Mouse (Mus musculus) MEL (cell line): Measurements from ENCODE around the gene Suclg1. TPM values are rescaled to one million over a fixed set of nuclear protein-coding genes. Genes with fewer than 3 reads are reported as not detected.

Experiments
- DNase-seq: peaks from one replicate; pipeline ENCODE4 v3.0.0; 2011; ENCODE audit warnings: low read depth, low spot score
- H3K27ac ChIP-seq: 2 replicates; pipeline ENCODE4 v1.5.1; 2012; ENCODE audit warnings: low read depth, mild to moderate bottlenecking, control low read depth, low read length, moderate library complexity; ENCODE audit not compliant: control insufficient read depth
- H3K27me3 ChIP-seq, 2 experiments: fragments of 150-350 bp in 1 of 2; sonication (generic) in 1 of 2; 2 replicates each; pipeline ENCODE4 v1.6.1; 2012; ENCODE audit warnings: low read length in 2 of 2, mild to moderate bottlenecking in 2 of 2, improper control_type of control experiment in 1 of 2, moderate library complexity in 1 of 2; ENCODE audit not compliant: insufficient read depth in 2 of 2, control insufficient read depth in 1 of 2
- H3K36me3 ChIP-seq, 2 experiments: 2 replicates each; pipeline ENCODE4 v1.6.1; 2012 to 2014; ENCODE audit warnings: low read length in 2 of 2, improper control_type of control experiment in 1 of 2, inconsistent platforms in 1 of 2, mild to moderate bottlenecking in 1 of 2; ENCODE audit not compliant: insufficient read depth in 2 of 2, control insufficient read depth in 1 of 2
- H3K4me1 ChIP-seq, 2 experiments: fragments of 150-350 bp in 1 of 2; sonication (generic) in 1 of 2; 2 replicates each; pipeline ENCODE4 v1.6.1; 2012; ENCODE audit warnings: low read length in 2 of 2, improper control_type of control experiment in 1 of 2, mild to moderate bottlenecking in 1 of 2; ENCODE audit not compliant: insufficient read depth in 2 of 2, control insufficient read depth in 1 of 2
- H3K4me3 ChIP-seq, 2 experiments: fragments of 150-350 bp in 1 of 2; sonication (generic) in 1 of 2; 2 replicates each; pipeline ENCODE4 v1.5.1; 2012; ENCODE audit warnings: low read depth in 2 of 2, low read length in 2 of 2, mild to moderate bottlenecking in 2 of 2, moderate library complexity in 2 of 2, control low read depth in 1 of 2, improper control_type of control experiment in 1 of 2; ENCODE audit not compliant: control insufficient read depth in 1 of 2, insufficient read depth in 1 of 2
- H3K79me2 ChIP-seq: 2 replicates; pipeline ENCODE4 v1.6.1; 2012; ENCODE audit warnings: mild to moderate bottlenecking, low read length, moderate library complexity; ENCODE audit not compliant: control insufficient read depth, poor library complexity, insufficient read depth
- H3K9ac ChIP-seq: 2 replicates; pipeline ENCODE4 v1.6.1; 2012; ENCODE audit warnings: low read depth, mild to moderate bottlenecking, control low read depth, low read length, moderate library complexity; ENCODE audit not compliant: control insufficient read depth, poor library complexity, severe bottlenecking
- H3K9me3 ChIP-seq: fragments of 150-350 bp; sonication (generic); replicated peaks from 2 replicates; pipeline ENCODE4 v1.6.1; 2012; ENCODE audit warnings: mild to moderate bottlenecking, low read length, improper control_type of control experiment, moderate library complexity; ENCODE audit not compliant: insufficient read depth
- CHD1 ChIP-seq: IDR thresholded peaks from 2 replicates; pipeline ENCODE4 v1.6.1; 2012; ENCODE audit warnings: low read depth, mild to moderate bottlenecking, inconsistent platforms, low read length, improper control_type of control experiment
- CHD2 ChIP-seq: IDR thresholded peaks from 2 replicates; pipeline ENCODE4 v1.6.1; 2011; ENCODE audit warnings: low read length, improper control_type of control experiment
- CTCF ChIP-seq, 3 experiments: IDR thresholded peaks in 2 of 3; conservative IDR thresholded peaks in 1 of 3; 2 replicates each; pipeline ENCODE4 v1.5.1; 2011 to 2012; ENCODE audit warnings: low read length in 3 of 3, low read depth in 2 of 3, mild to moderate bottlenecking in 2 of 3, improper control_type of control experiment in 1 of 3, inconsistent platforms in 1 of 3, mixed read lengths in 1 of 3, moderate library complexity in 1 of 3; ENCODE audit not compliant: control insufficient read depth in 1 of 3, insufficient read depth in 1 of 3, poor library complexity in 1 of 3, severe bottlenecking in 1 of 3
- ELF1 ChIP-seq: IDR thresholded peaks from 2 replicates; pipeline ENCODE4 v1.6.1; 2014; ENCODE audit warnings: low read depth, mild to moderate bottlenecking, inconsistent platforms, low read length, improper control_type of control experiment, moderate library complexity
- EP300 ChIP-seq, 2 experiments: IDR thresholded peaks; 2 replicates each; pipeline ENCODE4 v1.6.1; 2011; ENCODE audit warnings: improper control_type of control experiment in 2 of 2, low read length in 2 of 2, low read depth in 1 of 2, mild to moderate bottlenecking in 1 of 2
- ETS1 ChIP-seq: IDR thresholded peaks from 2 replicates; pipeline ENCODE4 v1.6.1; 2012; ENCODE audit warnings: low read depth, mild to moderate bottlenecking, inconsistent platforms, low read length, improper control_type of control experiment, moderate library complexity
- GABPA ChIP-seq: IDR thresholded peaks from 2 replicates; pipeline ENCODE4 v1.6.1; 2012; ENCODE audit warnings: low read depth, mild to moderate bottlenecking, inconsistent platforms, low read length, improper control_type of control experiment, moderate library complexity
- GATA1 ChIP-seq: IDR thresholded peaks from 2 replicates; pipeline ENCODE4 v1.6.1; 2011; ENCODE audit warnings: low read depth, low read length, improper control_type of control experiment
- HCFC1 ChIP-seq: IDR thresholded peaks from 2 replicates; pipeline ENCODE4 v1.6.1; 2012; ENCODE audit warnings: low read depth, mild to moderate bottlenecking, inconsistent platforms, low read length, improper control_type of control experiment, moderate library complexity
- JUND ChIP-seq: IDR thresholded peaks from 2 replicates; pipeline ENCODE4 v1.6.1; 2011; ENCODE audit warnings: low read depth, mild to moderate bottlenecking, improper control_type of control experiment, low read length
- KAT2A ChIP-seq: conservative IDR thresholded peaks from 2 replicates; pipeline ENCODE4 v1.6.1; 2012; ENCODE audit warnings: low read depth, low read length, improper control_type of control experiment, inconsistent platforms
- MAFK ChIP-seq: IDR thresholded peaks from 2 replicates; pipeline ENCODE4 v1.6.1; 2011; ENCODE audit warnings: low read depth, mild to moderate bottlenecking, low read length, improper control_type of control experiment, borderline replicate concordance
- MAZ ChIP-seq: IDR thresholded peaks from 2 replicates; pipeline ENCODE4 v1.6.1; 2012; ENCODE audit warnings: low read depth, mild to moderate bottlenecking, inconsistent platforms, low read length, improper control_type of control experiment
- MEF2A ChIP-seq: IDR thresholded peaks from 2 replicates; pipeline ENCODE4 v1.6.1; 2014; ENCODE audit warnings: low read depth, mild to moderate bottlenecking, inconsistent platforms, low read length, improper control_type of control experiment; ENCODE audit not compliant: poor library complexity, insufficient replicate concordance, severe bottlenecking; ENCODE audit errors: extremely low read depth
- MYB ChIP-seq: IDR thresholded peaks from 2 replicates; pipeline ENCODE4 v1.6.1; 2011; ENCODE audit warnings: mild to moderate bottlenecking, low read depth, low read length, improper control_type of control experiment
- RAD21 ChIP-seq: IDR thresholded peaks from 2 replicates; pipeline ENCODE4 v1.6.1; 2011; ENCODE audit warnings: mild to moderate bottlenecking, low read depth, low read length, improper control_type of control experiment
- RCOR1 ChIP-seq: IDR thresholded peaks from 2 replicates; pipeline ENCODE4 v1.6.1; 2012; ENCODE audit warnings: low read depth, mild to moderate bottlenecking, inconsistent platforms, low read length, improper control_type of control experiment
- SMC3 ChIP-seq: IDR thresholded peaks from 2 replicates; pipeline ENCODE4 v1.6.1; 2011; ENCODE audit warnings: low read depth, low read length, improper control_type of control experiment
- TAL1 ChIP-seq: IDR thresholded peaks from 2 replicates; pipeline ENCODE4 v1.6.1; 2012; ENCODE audit warnings: mild to moderate bottlenecking, inconsistent platforms, low read length, moderate library complexity, mixed read lengths
- UBTF ChIP-seq: IDR thresholded peaks from 2 replicates; pipeline ENCODE4 v1.6.1; 2012; ENCODE audit warnings: low read depth, mild to moderate bottlenecking, inconsistent platforms, low read length, improper control_type of control experiment, moderate library complexity, borderline replicate concordance; ENCODE audit not compliant: insufficient read depth
- USF1 ChIP-seq: IDR thresholded peaks from 2 replicates; pipeline ENCODE4 v1.6.1; 2014; ENCODE audit warnings: low read depth, mild to moderate bottlenecking, inconsistent platforms, low read length, improper control_type of control experiment, moderate library complexity
- USF2 ChIP-seq, 2 experiments: IDR thresholded peaks; 2 replicates each; pipeline ENCODE4 v1.6.1; 2011 to 2012; ENCODE audit warnings: improper control_type of control experiment in 2 of 2, low read length in 2 of 2, borderline replicate concordance in 1 of 2, inconsistent platforms in 1 of 2, low read depth in 1 of 2, mild to moderate bottlenecking in 1 of 2; ENCODE audit not compliant: insufficient read depth in 1 of 2
- ZC3H11A ChIP-seq: IDR thresholded peaks from 2 replicates; pipeline ENCODE4 v1.6.1; 2012; ENCODE audit warnings: low read depth, mild to moderate bottlenecking, inconsistent platforms, low read length, improper control_type of control experiment
- ZMIZ1 ChIP-seq: IDR thresholded peaks from 2 replicates; pipeline ENCODE4 v1.6.1; 2012; ENCODE audit warnings: low read depth, mild to moderate bottlenecking, inconsistent platforms, low read length, improper control_type of control experiment, moderate library complexity
- polyA plus RNA-seq, 2 experiments: library from polyadenylated mRNA; stranded (reverse) in 1 of 2; unstranded in 1 of 2; fragments of >175 nt in 1 of 2; fragments of >200 nt in 1 of 2; gene quantifications; 2 replicates each; pipeline versions ENCODE4 v1.2.1 to v1.2.4; 2012; ENCODE audit warnings: low replicate concordance in 2 of 2, low read depth in 1 of 2; ENCODE audit not compliant: insufficient read length in 2 of 2, insufficient read depth in 1 of 2, missing spikeins in 1 of 2
- total RNA-seq: library from RNA; depleted of rRNA; stranded (reverse); fragments of 300-350 nt; gene quantifications from 2 replicates; pipeline ENCODE4 v1.2.3, GENCODE M21; 2012

The Suclg1 gene
- total and polyA plus RNA-seq, 3 experiments = 158 to 207 TPM; not detected in 1

DNA sequence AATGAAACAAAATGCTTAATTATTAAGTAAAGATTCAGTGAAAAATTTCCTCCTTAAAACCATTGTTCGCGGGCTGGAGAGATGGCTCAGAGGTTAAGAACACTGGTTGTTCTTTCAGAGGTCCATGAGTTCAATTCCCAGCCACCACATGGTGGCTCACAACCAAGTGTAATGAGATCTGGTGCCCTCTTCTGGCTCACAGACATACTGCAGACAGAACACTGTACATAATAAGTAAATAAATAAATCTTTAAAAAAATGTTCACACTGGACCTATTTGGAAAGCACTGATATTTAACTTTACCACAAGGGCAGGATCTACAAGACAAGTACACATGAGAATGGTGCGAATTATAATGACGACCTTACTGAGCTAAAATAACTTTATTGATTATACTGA, 730 bp upstream of the Suclg1 start (continued):
- TF ChIP-seq ZMIZ1 = no peak
- no peak for TF ChIP-seq ZC3H11A
- TF ChIP-seq TAL1 = no peak
- TF ChIP-seq MEF2A = no peak
- no peak; the same call in 1 of the 2 replicates for TF ChIP-seq RAD21
- TF ChIP-seq GATA1 = no peak
- no peak for TF ChIP-seq ELF1
- TF ChIP-seq SMC3 = peak; percentile 31; the same call in 1 of the 2 replicates
- TF ChIP-seq MYB = no peak
- no peak for TF ChIP-seq MAFK
- no peak for TF ChIP-seq CHD2
- TF ChIP-seq EP300 (IDR thresholded peaks at IDR 0.05; ENCODE audit: low read depth in 1 of 2, low read length in 2 of 2) = no peak

GRCm38 (mm10) chr6:73249049-73249422, 854 bp downstream of the Suclg1 start:
- H3K9me3 ChIP-seq = no peaks in the 10 kb centered on the region
- TF ChIP-seq HCFC1 (no peak), CTCF (IDR thresholded peaks at IDR 0.05 in 2 of 3, conservative IDR thresholded peaks at IDR 0.05 in 1 of 3; ENCODE audit: control insufficient read depth in 1 of 3, insufficient read depth in 1 of 3, low read depth in 2 of 3, low read length in 3 of 3, poor library complexity in 1 of 3, severe bottlenecking in 1 of 3) (no peak), USF2 (IDR thresholded peaks at IDR 0.05; ENCODE audit: borderline replicate concordance in 1 of 2, insufficient read depth in 1 of 2, low read depth in 1 of 2, low read length in 2 of 2) (no peak), GABPA (no peak)
- TF ChIP-seq, all 39 proteins: peak for 0
- Histone ChIP-seq H3K27me3 (no peaks in the 10 kb centered on the region), H3K4me3 (peak overlapping the region; percentile 78 to 89), H3K79me2 (peaks cover 32% of the 10 kb centered on the region), H3K4me1 (peaks cover 0 to 7% of the 10 kb centered on the region in 2 experiments; a peak in 1 of 4 replicates), H3K9ac (peak overlapping the region; percentile 95), H3K36me3 (peaks cover 0 to 7% of the 10 kb centered on the region in 2 experiments; a peak in 2 of 4 replicates), H3K27ac (no peak overlapping the region)
- peak; percentile 67 for DNase-seq

DNA sequence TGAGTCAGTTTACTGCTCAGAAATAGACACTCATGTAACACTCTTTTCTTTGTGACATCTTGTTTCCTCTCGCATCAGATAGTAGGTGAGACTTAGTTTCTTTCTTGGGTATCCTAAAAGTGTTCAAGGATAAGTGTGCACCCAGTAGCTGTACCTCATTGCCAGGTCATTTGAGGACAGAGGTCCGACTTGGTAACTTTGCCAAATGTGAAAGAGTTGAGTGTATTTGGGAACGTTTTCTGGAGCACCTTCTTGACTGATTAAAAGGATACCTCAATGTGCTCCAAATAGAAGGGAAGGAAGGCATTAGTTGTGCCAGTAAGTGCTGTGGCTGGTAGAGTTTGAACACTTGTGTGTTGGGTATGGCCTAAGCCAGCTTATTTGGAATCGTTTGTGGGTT, 1.7 kb downstream of the Suclg1 start:
- H3K4me3 ChIP-seq = no peak overlapping the region
- peaks cover 0 to 7% of the 10 kb centered on the region in 2 experiments; a peak in 1 of 4 replicates for H3K4me1 ChIP-seq
- DNase-seq = no peak
- peaks cover 0 to 9% of the 10 kb centered on the region in 2 experiments; a peak in 2 of 4 replicates for H3K36me3 ChIP-seq
- no peak overlapping the region for H3K9ac ChIP-seq
- H3K9me3 ChIP-seq = no peaks in the 10 kb centered on the region
- peaks cover 39% of the 10 kb centered on the region for H3K79me2 ChIP-seq
- no peaks in the 10 kb centered on the region for H3K27me3 ChIP-seq
- TF ChIP-seq CTCF (IDR thresholded peaks at IDR 0.05 in 2 of 3, conservative IDR thresholded peaks at IDR 0.05 in 1 of 3; ENCODE audit: control insufficient read depth in 1 of 3, insufficient read depth in 1 of 3, low read depth in 2 of 3, low read length in 3 of 3, poor library complexity in 1 of 3, severe bottlenecking in 1 of 3) (no peak), ETS1 (no peak), ZMIZ1 (no peak), MEF2A (no peak), MAZ (no peak), KAT2A (no peak), USF1 (no peak), UBTF (no peak), MAFK (no peak), CHD2 (no peak), CHD1 (no peak), JUND (no peak), RCOR1 (no peak)
- H3K27ac ChIP-seq = no peak overlapping the region
